Mouse (Mus musculus) MEL (cell line): Measurements from ENCODE around the gene Bace1. TPM values are rescaled to one million over a fixed set of nuclear protein-coding genes. Genes with fewer than 3 reads are reported as not detected.

ENCODE experiments used
- DNase-seq: peaks from one replicate; pipeline ENCODE4 v3.0.0; 2011; ENCODE audit warnings: low read depth, low spot score
- H3K27ac ChIP-seq: 2 replicates; pipeline ENCODE4 v1.5.1; 2012; ENCODE audit warnings: low read depth, mild to moderate bottlenecking, control low read depth, low read length, moderate library complexity; ENCODE audit not compliant: control insufficient read depth
- H3K27me3 ChIP-seq, 2 experiments: fragments of 150-350 bp in 1 of 2; sonication (generic) in 1 of 2; 2 replicates each; pipeline ENCODE4 v1.6.1; 2012; ENCODE audit warnings: low read length in 2 of 2, mild to moderate bottlenecking in 2 of 2, improper control_type of control experiment in 1 of 2, moderate library complexity in 1 of 2; ENCODE audit not compliant: insufficient read depth in 2 of 2, control insufficient read depth in 1 of 2
- H3K36me3 ChIP-seq, 2 experiments: 2 replicates each; pipeline ENCODE4 v1.6.1; 2012 to 2014; ENCODE audit warnings: low read length in 2 of 2, improper control_type of control experiment in 1 of 2, inconsistent platforms in 1 of 2, mild to moderate bottlenecking in 1 of 2; ENCODE audit not compliant: insufficient read depth in 2 of 2, control insufficient read depth in 1 of 2
- H3K4me1 ChIP-seq, 2 experiments: fragments of 150-350 bp in 1 of 2; sonication (generic) in 1 of 2; 2 replicates each; pipeline ENCODE4 v1.6.1; 2012; ENCODE audit warnings: low read length in 2 of 2, improper control_type of control experiment in 1 of 2, mild to moderate bottlenecking in 1 of 2; ENCODE audit not compliant: insufficient read depth in 2 of 2, control insufficient read depth in 1 of 2
- H3K4me3 ChIP-seq, 2 experiments: fragments of 150-350 bp in 1 of 2; sonication (generic) in 1 of 2; 2 replicates each; pipeline ENCODE4 v1.5.1; 2012; ENCODE audit warnings: low read depth in 2 of 2, low read length in 2 of 2, mild to moderate bottlenecking in 2 of 2, moderate library complexity in 2 of 2, control low read depth in 1 of 2, improper control_type of control experiment in 1 of 2; ENCODE audit not compliant: control insufficient read depth in 1 of 2, insufficient read depth in 1 of 2
- H3K79me2 ChIP-seq: 2 replicates; pipeline ENCODE4 v1.6.1; 2012; ENCODE audit warnings: mild to moderate bottlenecking, low read length, moderate library complexity; ENCODE audit not compliant: control insufficient read depth, poor library complexity, insufficient read depth
- H3K9ac ChIP-seq: 2 replicates; pipeline ENCODE4 v1.6.1; 2012; ENCODE audit warnings: low read depth, mild to moderate bottlenecking, control low read depth, low read length, moderate library complexity; ENCODE audit not compliant: control insufficient read depth, poor library complexity, severe bottlenecking
- H3K9me3 ChIP-seq: fragments of 150-350 bp; sonication (generic); replicated peaks from 2 replicates; pipeline ENCODE4 v1.6.1; 2012; ENCODE audit warnings: mild to moderate bottlenecking, low read length, improper control_type of control experiment, moderate library complexity; ENCODE audit not compliant: insufficient read depth
- BHLHE40 ChIP-seq: IDR thresholded peaks from 2 replicates; pipeline ENCODE4 v1.6.1; 2012; ENCODE audit warnings: low read depth, mild to moderate bottlenecking, inconsistent platforms, low read length, improper control_type of control experiment, borderline replicate concordance
- CHD1 ChIP-seq: IDR thresholded peaks from 2 replicates; pipeline ENCODE4 v1.6.1; 2012; ENCODE audit warnings: low read depth, mild to moderate bottlenecking, inconsistent platforms, low read length, improper control_type of control experiment
- CTCF ChIP-seq, 3 experiments: IDR thresholded peaks in 2 of 3; conservative IDR thresholded peaks in 1 of 3; 2 replicates each; pipeline ENCODE4 v1.5.1; 2011 to 2012; ENCODE audit warnings: low read length in 3 of 3, low read depth in 2 of 3, mild to moderate bottlenecking in 2 of 3, improper control_type of control experiment in 1 of 3, inconsistent platforms in 1 of 3, mixed read lengths in 1 of 3, moderate library complexity in 1 of 3; ENCODE audit not compliant: control insufficient read depth in 1 of 3, insufficient read depth in 1 of 3, poor library complexity in 1 of 3, severe bottlenecking in 1 of 3
- E2F4 ChIP-seq: IDR thresholded peaks from 2 replicates; pipeline ENCODE4 v1.6.1; 2011; ENCODE audit warnings: low read depth, low read length, improper control_type of control experiment, borderline replicate concordance
- EP300 ChIP-seq, 2 experiments: IDR thresholded peaks; 2 replicates each; pipeline ENCODE4 v1.6.1; 2011; ENCODE audit warnings: improper control_type of control experiment in 2 of 2, low read length in 2 of 2, low read depth in 1 of 2, mild to moderate bottlenecking in 1 of 2
- GABPA ChIP-seq: IDR thresholded peaks from 2 replicates; pipeline ENCODE4 v1.6.1; 2012; ENCODE audit warnings: low read depth, mild to moderate bottlenecking, inconsistent platforms, low read length, improper control_type of control experiment, moderate library complexity
- GATA1 ChIP-seq: IDR thresholded peaks from 2 replicates; pipeline ENCODE4 v1.6.1; 2011; ENCODE audit warnings: low read depth, low read length, improper control_type of control experiment
- HCFC1 ChIP-seq: IDR thresholded peaks from 2 replicates; pipeline ENCODE4 v1.6.1; 2012; ENCODE audit warnings: low read depth, mild to moderate bottlenecking, inconsistent platforms, low read length, improper control_type of control experiment, moderate library complexity
- JUND ChIP-seq: IDR thresholded peaks from 2 replicates; pipeline ENCODE4 v1.6.1; 2011; ENCODE audit warnings: low read depth, mild to moderate bottlenecking, improper control_type of control experiment, low read length
- MAFK ChIP-seq: IDR thresholded peaks from 2 replicates; pipeline ENCODE4 v1.6.1; 2011; ENCODE audit warnings: low read depth, mild to moderate bottlenecking, low read length, improper control_type of control experiment, borderline replicate concordance
- MAZ ChIP-seq: IDR thresholded peaks from 2 replicates; pipeline ENCODE4 v1.6.1; 2012; ENCODE audit warnings: low read depth, mild to moderate bottlenecking, inconsistent platforms, low read length, improper control_type of control experiment
- MEF2A ChIP-seq: IDR thresholded peaks from 2 replicates; pipeline ENCODE4 v1.6.1; 2014; ENCODE audit warnings: low read depth, mild to moderate bottlenecking, inconsistent platforms, low read length, improper control_type of control experiment; ENCODE audit not compliant: poor library complexity, insufficient replicate concordance, severe bottlenecking; ENCODE audit errors: extremely low read depth
- MXI1 ChIP-seq: IDR thresholded peaks from 2 replicates; pipeline ENCODE4 v1.6.1; 2011; ENCODE audit warnings: mild to moderate bottlenecking, low read depth, low read length, improper control_type of control experiment
- MYB ChIP-seq: IDR thresholded peaks from 2 replicates; pipeline ENCODE4 v1.6.1; 2011; ENCODE audit warnings: mild to moderate bottlenecking, low read depth, low read length, improper control_type of control experiment
- NELFE ChIP-seq: IDR thresholded peaks from 2 replicates; pipeline ENCODE4 v1.6.1; 2011; ENCODE audit warnings: low read depth, low read length, improper control_type of control experiment
- NRF1 ChIP-seq: IDR thresholded peaks from 2 replicates; pipeline ENCODE4 v1.6.1; 2014; ENCODE audit warnings: low read depth, mild to moderate bottlenecking, inconsistent platforms, low read length, improper control_type of control experiment, moderate library complexity; ENCODE audit not compliant: poor library complexity, insufficient read depth, severe bottlenecking
- POLR2A ChIP-seq, 2 experiments: IDR thresholded peaks; 2 replicates each; pipeline ENCODE4 v1.6.1; 2011 to 2012; ENCODE audit warnings: low read length in 2 of 2, mild to moderate bottlenecking in 2 of 2, control low read depth in 1 of 2, improper control_type of control experiment in 1 of 2, low read depth in 1 of 2, moderate library complexity in 1 of 2; ENCODE audit not compliant: control insufficient read depth in 1 of 2, insufficient read depth in 1 of 2, poor library complexity in 1 of 2
- POLR2AphosphoS2 ChIP-seq: IDR thresholded peaks from 2 replicates; pipeline ENCODE4 v1.6.1; 2011; ENCODE audit warnings: low read length, improper control_type of control experiment
- POLR2AphosphoS5 ChIP-seq: IDR thresholded peaks from 2 replicates; pipeline ENCODE4 v1.6.1; 2012; ENCODE audit warnings: low read depth, borderline replicate concordance, mild to moderate bottlenecking, inconsistent platforms, low read length, moderate library complexity, mixed read lengths
- RAD21 ChIP-seq: IDR thresholded peaks from 2 replicates; pipeline ENCODE4 v1.6.1; 2011; ENCODE audit warnings: mild to moderate bottlenecking, low read depth, low read length, improper control_type of control experiment
- SIN3A ChIP-seq: IDR thresholded peaks from 2 replicates; pipeline ENCODE4 v1.6.1; 2012; ENCODE audit warnings: low read length, improper control_type of control experiment, inconsistent platforms
- SMC3 ChIP-seq: IDR thresholded peaks from 2 replicates; pipeline ENCODE4 v1.6.1; 2011; ENCODE audit warnings: low read depth, low read length, improper control_type of control experiment
- TAL1 ChIP-seq: IDR thresholded peaks from 2 replicates; pipeline ENCODE4 v1.6.1; 2012; ENCODE audit warnings: mild to moderate bottlenecking, inconsistent platforms, low read length, moderate library complexity, mixed read lengths
- TCF12 ChIP-seq: IDR thresholded peaks from 2 replicates; pipeline ENCODE4 v1.6.1; 2014; ENCODE audit warnings: low read depth, mild to moderate bottlenecking, inconsistent platforms, low read length, improper control_type of control experiment, moderate library complexity
- UBTF ChIP-seq: IDR thresholded peaks from 2 replicates; pipeline ENCODE4 v1.6.1; 2012; ENCODE audit warnings: low read depth, mild to moderate bottlenecking, inconsistent platforms, low read length, improper control_type of control experiment, moderate library complexity, borderline replicate concordance; ENCODE audit not compliant: insufficient read depth
- USF1 ChIP-seq: IDR thresholded peaks from 2 replicates; pipeline ENCODE4 v1.6.1; 2014; ENCODE audit warnings: low read depth, mild to moderate bottlenecking, inconsistent platforms, low read length, improper control_type of control experiment, moderate library complexity
- USF2 ChIP-seq, 2 experiments: IDR thresholded peaks; 2 replicates each; pipeline ENCODE4 v1.6.1; 2011 to 2012; ENCODE audit warnings: improper control_type of control experiment in 2 of 2, low read length in 2 of 2, borderline replicate concordance in 1 of 2, inconsistent platforms in 1 of 2, low read depth in 1 of 2, mild to moderate bottlenecking in 1 of 2; ENCODE audit not compliant: insufficient read depth in 1 of 2
- ZC3H11A ChIP-seq: IDR thresholded peaks from 2 replicates; pipeline ENCODE4 v1.6.1; 2012; ENCODE audit warnings: low read depth, mild to moderate bottlenecking, inconsistent platforms, low read length, improper control_type of control experiment
- ZMIZ1 ChIP-seq: IDR thresholded peaks from 2 replicates; pipeline ENCODE4 v1.6.1; 2012; ENCODE audit warnings: low read depth, mild to moderate bottlenecking, inconsistent platforms, low read length, improper control_type of control experiment, moderate library complexity
- ZNF384 ChIP-seq: IDR thresholded peaks from 2 replicates; pipeline ENCODE4 v1.6.1; 2012; ENCODE audit warnings: low read depth, mild to moderate bottlenecking, inconsistent platforms, low read length, improper control_type of control experiment
- polyA plus RNA-seq, 2 experiments: library from polyadenylated mRNA; stranded (reverse) in 1 of 2; unstranded in 1 of 2; fragments of >175 nt in 1 of 2; fragments of >200 nt in 1 of 2; gene quantifications; 2 replicates each; pipeline versions ENCODE4 v1.2.1 to v1.2.4; 2012; ENCODE audit warnings: low replicate concordance in 2 of 2, low read depth in 1 of 2; ENCODE audit not compliant: insufficient read length in 2 of 2, insufficient read depth in 1 of 2, missing spikeins in 1 of 2
- total RNA-seq: library from RNA; depleted of rRNA; stranded (reverse); fragments of 300-350 nt; gene quantifications from 2 replicates; pipeline ENCODE4 v1.2.3, GENCODE M21; 2012

Bace1 gene
- total and polyA plus RNA-seq, 3 experiments, result 0.27 to 4.0 TPM; not detected in 1

- TF ChIP-seq E2F4 (no peak), JUND (0 out of 2 replicates have a peak, but pooled peaks have one; percentile 22), MYB (0 out of 2 replicates have a peak, but pooled peaks have one; percentile 7), GATA1 (peak; percentile 97), MEF2A (no peak), POLR2AphosphoS2 (no peak), SIN3A (peak; percentile 86), CHD1 (no peak), NRF1 (no peak), POLR2AphosphoS5 (no peak), GABPA (no peak), ZNF384 (no peak), MAFK (no peak), MAZ (peak; percentile 100), BHLHE40 (peak; percentile 62; the same call in 1 of the 2 replicates), HCFC1 (peak; percentile 60), CTCF (IDR thresholded peaks at IDR 0.05 in 2 of 3, conservative IDR thresholded peaks at IDR 0.05 in 1 of 3; ENCODE audit: control insufficient read depth in 1 of 3, insufficient read depth in 1 of 3, low read depth in 2 of 3, low read length in 3 of 3, poor library complexity in 1 of 3, severe bottlenecking in 1 of 3) (no peak), TAL1 (peak; percentile 92), RAD21 (no peak), UBTF (0 out of 2 replicates have a peak, but pooled peaks have one; percentile 48), ZC3H11A (no peak), ZMIZ1 (peak; percentile 71; the same call in 1 of the 2 replicates), EP300 (IDR thresholded peaks at IDR 0.05; ENCODE audit: low read depth in 1 of 2, low read length in 2 of 2) (peak; percentile 83 to 94)
Measured at GRCm38 (mm10) chr9:45803070-45803774, 35.2 kb upstream of the Bace1 start (continued).

DNA sequence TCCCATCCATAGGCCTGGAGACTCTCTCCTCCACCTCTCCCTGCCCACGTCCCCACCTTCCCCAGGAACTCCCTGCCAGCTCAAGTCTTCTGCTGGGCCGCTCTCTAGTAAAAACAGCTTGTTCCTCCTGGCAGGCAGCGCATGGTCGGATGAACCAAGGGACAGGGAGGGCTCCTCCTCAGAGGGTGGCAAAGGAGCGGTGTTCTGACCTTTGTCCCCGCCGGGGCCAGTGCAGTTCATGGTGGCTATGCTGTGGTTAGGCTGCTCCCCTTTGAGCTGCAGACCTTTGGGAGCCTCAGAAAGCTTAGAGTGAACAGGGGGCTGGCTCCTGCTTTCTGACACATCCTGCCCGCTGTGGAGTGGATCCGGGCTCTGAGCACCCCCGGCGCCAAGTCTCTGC lies 31.5 kb upstream of the Bace1 start:
- H3K4me3 ChIP-seq, result no peak overlapping the region
- H3K4me1 ChIP-seq, result peaks cover 0 to 14% of the 10 kb centered on the region in 2 experiments; a peak in 2 of 4 replicates
- H3K79me2 ChIP-seq, result no peaks in the 10 kb centered on the region; the same call in 1 of the 2 replicates
- DNase-seq, result no peak
- no peaks in the 10 kb centered on the region for H3K27me3 ChIP-seq
- no peak overlapping the region for H3K9ac ChIP-seq
- TF ChIP-seq MEF2A (no peak), POLR2A (IDR thresholded peaks at IDR 0.05; ENCODE audit: control insufficient read depth in 1 of 2, insufficient read depth in 1 of 2, low read depth in 1 of 2, low read length in 2 of 2, poor library complexity in 1 of 2) (no peak), UBTF (no peak), MAFK (no peak), E2F4 (no peak), MXI1 (no peak), ZNF384 (no peak), EP300 (IDR thresholded peaks at IDR 0.05; ENCODE audit: low read depth in 1 of 2, low read length in 2 of 2) (no peak), NELFE (no peak), HCFC1 (no peak), CHD1 (no peak), MYB (no peak), TAL1 (no peak), USF2 (IDR thresholded peaks at IDR 0.05; ENCODE audit: borderline replicate concordance in 1 of 2, insufficient read depth in 1 of 2, low read depth in 1 of 2, low read length in 2 of 2) (no peak), SMC3 (no peak), USF1 (no peak), POLR2AphosphoS5 (no peak), NRF1 (no peak), TCF12 (no peak)
- H3K36me3 ChIP-seq, result peaks cover 0 to 14% of the 10 kb centered on the region in 2 experiments; a peak in 2 of 4 replicates
- no peak overlapping the region for H3K27ac ChIP-seq
- no peaks in the 10 kb centered on the region for H3K9me3 ChIP-seq
